Mouse (Mus musculus) stomach, postnatal 0 days (tissue): Measurements from ENCODE around the gene Clic5. TPM values are rescaled to one million over a fixed set of nuclear protein-coding genes. Genes with fewer than 3 reads are reported as not detected.

Experiments used
- ATAC-seq: fragments of 200-750 bp; cut with Nextera tagmentation; 2 replicates; pipeline ENCODE4 v1.8.0; 2017; ENCODE audit not compliant: low FRiP score, low TSS enrichment
- DNase-seq: peaks from one replicate; pipeline ENCODE4 v3.0.0-alpha.2; 2016; ENCODE audit warnings: low spot score
- H3K27ac ChIP-seq: fragments of 300-500 bp; sonication (generic); replicated peaks from 2 replicates; pipeline ENCODE4 v1.5.1; 2014; ENCODE audit warnings: mild to moderate bottlenecking, control low read depth
- H3K27me3 ChIP-seq: fragments of 300-500 bp; sonication (generic); 2 replicates; pipeline ENCODE4 v1.6.1; 2014; ENCODE audit warnings: low read length; ENCODE audit not compliant: control insufficient read depth, insufficient read depth
- H3K36me3 ChIP-seq: fragments of 300-500 bp; sonication (generic); 2 replicates; pipeline ENCODE4 v1.6.1; 2014; ENCODE audit warnings: low read length, mixed read lengths; ENCODE audit not compliant: control insufficient read depth, insufficient read depth
- H3K4me1 ChIP-seq: fragments of 300-500 bp; sonication (generic); replicated peaks from 2 replicates; pipeline ENCODE4 v1.6.1; 2014; ENCODE audit warnings: antibody characterized with exemption; ENCODE audit not compliant: control insufficient read depth, insufficient read depth
- H3K4me2 ChIP-seq: fragments of 300-500 bp; sonication (generic); replicated peaks from 2 replicates; pipeline ENCODE4 v1.6.1; 2014; ENCODE audit warnings: low read depth, mild to moderate bottlenecking, control low read depth, moderate library complexity
- H3K4me3 ChIP-seq: fragments of 300-500 bp; sonication (generic); 2 replicates; pipeline ENCODE4 v1.5.1; 2014; ENCODE audit warnings: low read depth, low read length, control low read depth
- H3K9ac ChIP-seq: fragments of 300-500 bp; sonication (generic); 2 replicates; pipeline ENCODE4 v1.6.1; 2014; ENCODE audit warnings: mild to moderate bottlenecking, low read length, control low read depth, mixed read lengths
- H3K9me3 ChIP-seq: fragments of 300-500 bp; sonication (generic); 2 replicates; pipeline ENCODE4 v1.6.1; 2016; ENCODE audit warnings: low read length; ENCODE audit not compliant: control insufficient read depth
- CTCF ChIP-seq: IDR thresholded peaks from 2 replicates; pipeline ENCODE4 v1.5.1; 2016; ENCODE audit warnings: antibody characterized with exemption, low read depth, mild to moderate bottlenecking, moderate library complexity
- EP300 ChIP-seq: optimal IDR thresholded peaks from 2 replicates; pipeline ENCODE3; 2016; ENCODE audit warnings: antibody characterized with exemption
- WGBS: fragments of 180-500 bp; shearing (Covaris S2); extraction: QIAGEN DNeasy Blood & Tissue Kit; methylation state at CpG from one replicate; pipeline ENCODE4 v1.1.7; 2014; 5-methylcytosine and 5-hydroxymethylcytosine counted together
- polyA plus RNA-seq: library from polyadenylated mRNA; unstranded; fragments of >200 nt; fragmentation: Nextera tagmentation; extraction: Ambion mirVana; gene quantifications from 2 replicates; pipeline ENCODE4 v1.2.1, GENCODE M21; 2015

Clic5 gene
- polyA plus RNA-seq, 1 experiment from 2014 or later, result 3.7 TPM

- DNase-seq (no peak), ATAC-seq (no peak)
- Histone ChIP-seq H3K4me1 (no peaks in the 10 kb centered on the region), H3K36me3 (no peaks in the 10 kb centered on the region), H3K9ac (no peak overlapping the region), H3K9me3 (no peaks in the 10 kb centered on the region), H3K4me3 (no peak overlapping the region), H3K27me3 (no peaks in the 10 kb centered on the region), H3K27ac (no peak overlapping the region), H3K4me2 (peak overlapping the region; percentile 6)
- 29% methylated on average over 5 of the region's 5 CpGs for WGBS
- TF ChIP-seq CTCF (no peak), EP300 (no peak)
These were observed 139.7 kb downstream of the Clic5 start for GRCm38 (mm10) chr17:44328147-44328482.

Other genes with a start within 250 kb of the Clic5 start
- gene Enpp5, start 109.8 kb upstream of the Clic5 start, polyA plus RNA-seq, result 18.7 and 21.3 TPM in 2 replicates
- 4.4 and 5.0 TPM in 2 replicates for gene Enpp4, start 82.8 kb upstream of the Clic5 start, polyA plus RNA-seq